Mouse (Mus musculus) right cerebral cortex, postnatal 36 days (tissue): ENCODE data around the gene Ccm2l.

Experiments
- DNase-seq, 2 experiments: peaks; one replicate each; pipeline ENCODE4 v3.0.0; 2022; ENCODE audit warnings: low spot score in 2 of 2, mixed read lengths in 1 of 2

Gene Ccm2l

GRCm38 (mm10) chr2:153052700-153053351 lies 12.9 kb upstream of the Ccm2l start:
- DNase-seq, result no peak

DNA sequence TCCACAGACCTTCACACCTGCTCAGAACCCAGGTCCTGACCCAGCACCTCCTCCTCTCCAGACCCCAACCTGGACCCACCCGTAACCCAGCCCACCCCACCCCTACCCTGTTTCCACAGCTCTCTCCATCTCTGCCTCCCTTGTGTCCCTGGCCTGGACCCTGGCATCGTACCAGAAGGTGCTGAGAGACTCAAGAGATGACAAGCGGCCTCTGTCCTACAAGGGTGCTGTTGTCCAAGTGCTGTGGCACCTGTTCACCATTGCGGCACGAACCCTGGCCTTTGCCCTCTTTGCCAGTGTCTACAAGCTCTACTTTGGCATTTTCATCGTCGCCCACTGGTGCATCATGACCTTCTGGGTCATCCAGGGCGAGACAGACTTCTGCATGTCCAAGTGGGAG lies 11.9 kb upstream of the Ccm2l start:
- DNase-seq, result no peak

GRCm38 (mm10) chr2:153055270-153055920 lies 10.4 kb upstream of the Ccm2l start:
- DNase-seq, result no peak

DNA sequence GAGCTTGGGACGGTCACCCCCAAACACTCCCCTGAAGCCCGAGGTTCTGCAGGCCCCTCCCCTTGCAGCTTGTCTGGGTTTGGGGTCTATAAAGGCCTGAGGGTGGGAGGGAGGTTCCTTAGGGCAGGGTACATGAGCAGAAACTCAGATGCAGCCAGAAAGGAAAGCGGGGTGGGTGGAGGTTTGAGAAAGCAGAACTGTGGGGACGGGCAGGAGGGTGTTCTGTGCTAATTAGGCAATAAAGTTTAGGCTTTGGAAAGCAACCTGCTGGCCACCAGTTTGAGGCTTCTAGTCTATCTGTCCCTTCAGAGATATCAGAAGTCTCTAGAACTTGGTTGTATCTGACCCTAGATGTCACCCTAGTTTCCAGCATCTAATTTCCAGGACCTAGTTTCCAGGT lies 7.4 kb upstream of the Ccm2l start:
- DNase-seq, result no peak

DNA sequence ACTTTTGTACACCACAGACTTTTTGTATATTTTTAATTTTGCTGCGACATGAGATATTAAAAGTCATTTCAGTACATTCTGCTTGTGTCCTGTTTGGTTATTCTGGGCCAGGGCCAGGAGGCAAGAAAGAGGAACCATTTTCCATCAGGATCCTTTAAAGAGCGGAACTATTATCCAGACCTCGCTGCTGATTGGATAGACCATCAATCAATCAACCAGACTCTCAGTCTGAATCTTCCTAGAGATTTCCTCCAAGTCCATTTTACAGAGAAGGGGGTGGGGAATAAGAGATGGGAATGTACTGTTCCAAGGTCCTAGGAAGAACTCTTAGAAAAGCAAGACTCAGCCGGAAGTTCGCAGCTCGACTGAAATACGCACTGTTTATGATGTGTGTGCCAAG lies 5.5 kb upstream of the Ccm2l start:
- DNase-seq, result no peak

GRCm38 (mm10) chr2:153063394-153063793 lies 2.4 kb upstream of the Ccm2l start:
- no peak for DNase-seq

DNA sequence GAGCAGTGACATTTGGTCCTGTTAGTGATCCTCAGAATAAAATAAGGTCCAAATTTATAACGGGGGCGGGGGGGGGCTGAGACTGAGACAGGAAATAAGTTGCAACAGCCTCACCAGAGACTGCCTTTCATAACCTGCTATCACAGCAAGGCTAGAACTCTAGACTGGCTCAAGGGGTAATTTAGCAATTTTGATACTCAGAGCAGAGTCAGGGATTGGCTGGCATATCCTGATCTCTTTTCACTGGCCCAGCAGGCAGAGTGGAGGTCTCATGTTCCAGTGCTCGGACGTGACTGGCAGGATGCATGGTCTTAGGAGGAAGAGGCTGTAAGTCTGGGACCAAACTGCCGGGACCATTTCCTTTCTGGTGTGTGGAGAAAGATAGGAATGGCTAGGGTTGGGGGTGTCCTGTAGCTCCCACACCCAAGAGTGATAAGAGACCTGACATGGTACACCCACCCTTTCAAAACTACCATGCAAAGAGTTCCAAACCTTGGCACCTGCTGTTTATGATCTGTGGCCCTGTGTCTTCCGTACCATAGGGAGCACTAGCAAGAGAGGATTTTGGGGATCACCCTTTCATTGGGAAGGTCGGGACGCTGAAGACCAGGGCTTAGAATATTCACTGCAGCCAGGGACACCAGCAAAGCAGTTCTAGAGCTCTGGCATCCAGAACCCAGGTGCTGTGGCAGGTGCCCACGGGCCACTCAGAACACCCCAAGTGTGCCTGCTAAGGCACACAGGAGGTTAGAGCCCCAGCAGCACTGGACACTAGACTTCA lies 1.4 kb upstream of the Ccm2l start:
- DNase-seq, result no peak

GRCm38 (mm10) chr2:153066991-153067390 lies 1.2 kb downstream of the Ccm2l start:
- no peak for DNase-seq

- DNase-seq, result no peak
Measured at GRCm38 (mm10) chr2:153070762-153071490, 5.2 kb downstream of the Ccm2l start.

DNA sequence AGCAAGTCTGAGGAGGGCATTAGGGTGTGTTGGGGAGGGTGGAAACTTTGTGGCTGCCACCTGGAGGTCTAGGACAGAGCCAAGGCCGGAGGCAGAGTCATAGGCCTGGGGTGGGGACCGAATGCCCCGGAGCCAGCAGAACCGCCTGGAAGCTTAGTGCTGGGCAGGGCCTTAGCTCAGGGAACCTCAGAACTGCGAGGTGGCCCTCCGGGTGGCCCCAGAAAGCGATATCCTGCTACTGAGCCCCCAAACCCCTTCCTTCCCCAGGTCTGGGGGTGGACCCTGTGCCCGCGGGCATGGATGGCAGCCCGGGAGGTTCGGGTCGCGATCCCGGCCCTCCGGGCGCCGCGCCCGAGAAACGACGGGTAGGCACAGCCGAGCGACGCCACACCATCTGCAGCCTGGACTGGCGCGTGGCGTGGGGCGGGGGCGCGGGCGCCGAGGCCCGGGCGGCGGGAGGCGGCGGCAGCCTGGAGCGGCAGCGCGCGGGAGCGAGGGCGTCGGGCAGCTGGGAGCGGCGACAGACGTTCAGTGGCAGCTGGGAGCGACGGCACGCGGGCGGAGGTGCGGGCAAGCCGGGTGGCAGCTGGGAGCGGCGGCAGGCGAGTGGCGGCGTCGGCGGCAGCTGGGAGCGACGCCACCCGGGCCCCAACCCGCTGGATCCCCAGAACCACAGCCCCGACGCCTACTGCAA lies 5.9 kb downstream of the Ccm2l start:
- peak; percentile 51 to 52 for DNase-seq

GRCm38 (mm10) chr2:153074651-153075050 lies 8.9 kb downstream of the Ccm2l start:
- DNase-seq, result no peak

GRCm38 (mm10) chr2:153075961-153076360 lies 10.2 kb downstream of the Ccm2l start:
- no peak for DNase-seq

DNA sequence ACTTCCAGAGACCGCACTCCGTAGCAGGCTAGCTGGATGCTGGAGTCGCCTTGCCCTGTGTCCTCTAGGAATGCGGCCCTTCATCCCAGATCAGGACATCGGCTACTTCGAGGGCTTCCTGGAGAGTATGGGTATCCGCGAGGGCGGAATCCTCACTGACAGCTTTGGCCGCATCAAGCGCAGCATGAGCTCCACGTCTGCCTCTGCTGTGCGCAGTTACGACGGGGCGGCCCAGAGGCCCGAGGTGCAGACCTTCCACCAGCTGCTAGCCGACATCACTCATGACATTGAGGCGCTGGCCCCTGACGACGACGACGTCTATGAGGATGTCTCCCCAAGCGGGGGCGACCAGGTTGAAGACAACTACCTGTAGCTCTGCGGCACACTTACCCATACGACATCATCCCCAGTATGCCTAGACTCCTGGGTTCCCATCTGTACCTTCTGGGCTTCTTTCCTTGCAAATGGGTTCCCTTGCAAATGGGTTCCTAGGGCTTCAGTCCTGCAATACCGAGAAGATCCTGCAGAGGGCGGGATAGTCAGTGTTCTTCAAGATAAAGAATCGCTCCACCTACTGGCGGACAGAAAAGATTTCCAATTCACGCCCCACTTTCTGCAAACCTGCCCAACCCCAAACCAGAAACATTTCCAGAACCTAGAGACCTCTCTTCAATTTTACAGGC lies 15.2 kb downstream of the Ccm2l start:
- peak; percentile 58 to 61 for DNase-seq

- no peak for DNase-seq
Measured at GRCm38 (mm10) chr2:153081866-153082265, 16.1 kb downstream of the Ccm2l start.

GRCm38 (mm10) chr2:153083275-153083674 lies 17.5 kb downstream of the Ccm2l start:
- DNase-seq, result no peak

DNA sequence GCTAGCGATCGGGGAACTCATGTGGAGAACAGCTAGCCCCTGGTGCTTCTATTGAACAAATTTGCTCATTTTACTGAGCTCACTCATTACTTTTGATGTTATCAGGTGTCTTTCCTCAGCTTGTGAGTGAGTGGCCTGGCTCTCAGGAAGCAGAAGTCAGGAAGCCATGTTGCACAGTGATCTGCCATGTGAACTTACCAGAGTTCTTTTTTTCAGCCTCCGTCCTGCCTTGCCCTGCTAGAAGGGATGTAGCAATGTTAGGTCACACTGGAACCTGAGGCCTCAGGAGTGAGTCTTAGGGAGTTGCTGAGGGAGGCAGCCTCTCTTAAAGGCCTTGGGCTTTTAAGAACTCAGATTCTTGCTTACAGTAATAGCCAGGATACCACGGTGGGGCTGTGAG lies 18.1 kb downstream of the Ccm2l start:
- DNase-seq, result no peak

GRCm38 (mm10) chr2:153084261-153084976 lies 18.7 kb downstream of the Ccm2l start:
- no peak for DNase-seq

GRCm38 (mm10) chr2:153085556-153085955 lies 19.8 kb downstream of the Ccm2l start:
- no peak for DNase-seq

DNA sequence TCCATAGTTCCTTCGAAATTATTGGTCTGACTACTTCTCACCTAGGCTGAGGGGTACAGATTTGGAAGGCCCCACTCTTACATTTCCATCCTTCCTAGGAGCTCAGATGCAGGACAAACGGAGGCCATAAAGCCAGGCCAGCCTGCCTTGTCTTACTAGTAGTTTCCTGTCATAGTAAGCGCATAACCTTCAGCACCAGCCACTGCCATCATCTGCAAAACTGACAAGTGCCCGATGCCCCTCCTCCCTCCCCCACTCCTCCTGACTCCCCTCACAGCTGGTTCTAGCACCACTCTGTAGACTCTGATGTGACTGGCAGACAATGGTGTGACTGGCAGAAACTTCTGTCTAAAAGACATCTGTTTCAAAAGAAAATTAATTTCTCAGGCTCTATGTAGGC lies 20.4 kb downstream of the Ccm2l start:
- no peak for DNase-seq

DNA sequence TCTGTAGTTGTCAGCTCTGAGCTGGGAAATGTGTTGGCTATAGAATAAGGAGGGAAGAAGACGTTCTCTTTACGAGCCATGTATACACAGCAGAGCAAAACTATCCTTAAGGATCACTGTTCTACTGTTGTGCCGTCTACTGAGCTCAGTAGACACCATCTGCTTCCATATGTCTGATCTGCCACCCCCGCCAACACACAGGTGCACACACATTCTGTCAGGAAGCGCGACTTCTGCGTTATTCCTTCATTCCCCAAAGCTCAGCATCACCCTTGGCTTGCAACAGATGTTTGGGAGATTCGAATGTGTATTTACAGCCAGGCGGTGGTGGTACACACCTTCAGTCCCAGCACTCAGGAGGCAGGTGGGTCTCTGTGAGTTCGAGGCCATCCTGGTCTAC lies 21.3 kb downstream of the Ccm2l start:
- DNase-seq, result no peak
